Mouse (Mus musculus): ENCODE results near the gene Cdh1. TPM values are rescaled to one million over a fixed set of nuclear protein-coding genes. Genes with fewer than 3 reads are reported as not detected.

Gene Cdh1
- total and polyA plus RNA-seq, 3 experiments: 0.13 TPM; not detected in 2

DNA sequence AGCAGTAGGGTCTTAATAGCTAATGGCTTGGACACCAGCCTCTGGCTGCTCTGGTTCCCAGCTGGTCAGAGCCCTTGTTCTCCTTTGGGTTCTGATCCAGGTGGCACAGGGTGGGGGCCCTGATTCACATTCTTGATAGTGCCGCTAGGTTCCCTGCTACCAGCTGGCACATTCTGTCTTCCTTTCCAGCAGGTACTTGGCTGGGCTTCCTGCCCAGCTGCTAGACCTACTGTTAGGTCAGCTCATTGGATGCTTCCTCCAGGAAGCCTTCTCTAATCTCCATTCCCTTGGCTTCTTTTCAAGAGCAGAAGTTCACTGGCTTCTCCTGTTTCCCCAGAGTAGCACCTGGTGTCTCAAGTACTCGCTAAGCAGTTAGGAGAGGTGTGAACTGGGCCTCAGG lies 17.3 kb downstream of the Cdh1 start:
- dilution Hi-C loops (cut with MboI; ENCODE audit: extremely low pct_ligation_motif_present, extremely low pct_unique_long_range_greater_than_20kb, low sequenced_read_pairs) (no loop called here), in situ Hi-C loops (cut with MboI; ENCODE audit: low pct_ligation_motif_present, low pct_unique_long_range_greater_than_20kb, low sequenced_read_pairs) (no loop called here)
- Histone ChIP-seq H3K4me1 (ENCODE audit: control insufficient read depth in 1 of 2, insufficient read depth in 2 of 2) (no peaks in the 10 kb centered on the region), H3K4me3 (replicated peaks in 1 of 3; ENCODE audit: low read depth in 2 of 3, low read length in 2 of 3, poor library complexity in 1 of 3) (no peak overlapping the region), H3K27me3 (replicated peaks) (no peaks in the 10 kb centered on the region), H3K36me3 (replicated peaks in 1 of 2; ENCODE audit: control insufficient read depth in 1 of 2, insufficient read depth in 1 of 2, low read length in 1 of 2) (no peaks in the 10 kb centered on the region), H3K9ac (ENCODE audit: insufficient read depth, low read depth) (no peak overlapping the region), H3K27ac (ENCODE audit: insufficient read depth, low read depth) (no peak overlapping the region), H3K9me3 (replicated peaks; ENCODE audit: low read length) (no peaks in the 10 kb centered on the region), H3K79me2 (replicated peaks; ENCODE audit: control insufficient read depth, extremely low read depth, insufficient read depth, poor library complexity, severe bottlenecking) (no peaks in the 10 kb centered on the region), H3K4me2 (ENCODE audit: insufficient read depth, low read depth, poor library complexity, severe bottlenecking) (no peak overlapping the region)
- TF ChIP-seq MAX (IDR thresholded peaks at IDR 0.05; ENCODE audit: low read length) (no peak), SIN3A (IDR thresholded peaks at IDR 0.05; ENCODE audit: low read length) (no peak), JUN (IDR thresholded peaks at IDR 0.05; ENCODE audit: insufficient read depth, low read depth, low read length) (no peak), POLR2A (IDR thresholded peaks at IDR 0.05; ENCODE audit: low read depth, low read length) (no peak), ZMIZ1 (IDR thresholded peaks at IDR 0.05; ENCODE audit: low read depth, low read length) (no peak), JUND (conservative IDR thresholded peaks at IDR 0.05; ENCODE audit: low read depth, low read length) (no peak), MYC (IDR thresholded peaks at IDR 0.05; ENCODE audit: low read depth, low read length) (no peak), USF2 (conservative IDR thresholded peaks at IDR 0.05; ENCODE audit: low read depth, low read length) (no peak), TBP (conservative IDR thresholded peaks at IDR 0.05; ENCODE audit: low read depth, low read length) (no peak), ZNF384 (IDR thresholded peaks at IDR 0.05; ENCODE audit: low read depth, low read length) (no peak), E2F4 (IDR thresholded peaks at IDR 0.05; ENCODE audit: insufficient replicate concordance, low read depth, low read length) (no peak), POLR2AphosphoS2 (IDR thresholded peaks at IDR 0.05; ENCODE audit: low read depth, low read length) (no peak), MAZ (IDR thresholded peaks at IDR 0.05; ENCODE audit: low read depth, low read length) (no peak), RCOR1 (conservative IDR thresholded peaks at IDR 0.05; ENCODE audit: low read depth, low read length) (no peak), SMC3 (IDR thresholded peaks at IDR 0.05; ENCODE audit: low read depth, low read length) (no peak), TCF12 (IDR thresholded peaks at IDR 0.05; ENCODE audit: low read depth, low read length) (no peak), EP300 (IDR thresholded peaks at IDR 0.05; ENCODE audit: low read length) (no peak), MEF2A (IDR thresholded peaks at IDR 0.05; ENCODE audit: borderline replicate concordance, low read depth, low read length) (no peak), NRF1 (IDR thresholded peaks at IDR 0.05; ENCODE audit: low read depth, low read length) (no peak)
- DNase-seq (ENCODE audit: extremely low read depth): no peak

DNA sequence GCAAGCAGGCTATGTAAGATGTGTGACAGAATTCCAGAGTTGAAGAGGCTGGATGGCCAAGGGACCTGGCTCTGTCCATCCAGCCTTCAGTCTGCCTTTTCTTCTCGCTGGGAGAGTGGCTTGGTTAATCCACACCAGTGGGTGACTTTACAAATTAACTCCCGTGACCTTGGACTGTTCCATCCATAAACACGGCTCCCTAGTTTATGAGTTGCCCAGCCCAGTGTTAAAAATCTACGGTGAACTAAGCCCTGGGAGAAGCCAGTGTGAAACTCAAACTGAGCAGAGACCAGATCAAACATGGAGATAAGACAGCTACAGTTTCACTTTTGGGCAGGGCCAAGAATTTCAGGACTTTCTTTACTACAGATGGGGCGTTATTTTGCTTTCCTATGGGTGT lies 19.9 kb downstream of the Cdh1 start:
- in situ Hi-C loops (cut with MboI; ENCODE audit: low pct_ligation_motif_present, low pct_unique_long_range_greater_than_20kb, low sequenced_read_pairs): no loop called here

More for the DNA sequence above, 19.9 kb downstream of the Cdh1 start:
- no peaks in the 10 kb centered on the region for H3K36me3 ChIP-seq (replicated peaks in 1 of 2; ENCODE audit: control insufficient read depth in 1 of 2, insufficient read depth in 1 of 2, low read length in 1 of 2)
- H3K4me3 ChIP-seq (replicated peaks in 1 of 3; ENCODE audit: low read depth in 2 of 3, low read length in 2 of 3, poor library complexity in 1 of 3): no peak overlapping the region
- no peaks in the 10 kb centered on the region for H3K79me2 ChIP-seq (replicated peaks; ENCODE audit: control insufficient read depth, extremely low read depth, insufficient read depth, poor library complexity, severe bottlenecking)
- TF ChIP-seq MEF2A (IDR thresholded peaks at IDR 0.05; ENCODE audit: borderline replicate concordance, low read depth, low read length) (no peak), E2F4 (IDR thresholded peaks at IDR 0.05; ENCODE audit: insufficient replicate concordance, low read depth, low read length) (no peak), UBTF (IDR thresholded peaks at IDR 0.05; ENCODE audit: low read depth, low read length) (no peak), PAX5 (IDR thresholded peaks at IDR 0.05; ENCODE audit: low read length) (no peak), CHD1 (IDR thresholded peaks at IDR 0.05; ENCODE audit: low read depth, low read length) (no peak), MXI1 (IDR thresholded peaks at IDR 0.05; ENCODE audit: low read depth, low read length) (no peak), EP300 (IDR thresholded peaks at IDR 0.05; ENCODE audit: low read length) (no peak), MAZ (IDR thresholded peaks at IDR 0.05; ENCODE audit: low read depth, low read length) (no peak), ZC3H11A (IDR thresholded peaks at IDR 0.05; ENCODE audit: low read depth, low read length) (no peak), MAX (IDR thresholded peaks at IDR 0.05; ENCODE audit: low read length) (no peak), CTCF (conservative IDR thresholded peaks at IDR 0.05 in 1 of 2, IDR thresholded peaks at IDR 0.05 in 1 of 2; ENCODE audit: low read depth in 2 of 2, low read length in 2 of 2) (no peak), POLR2A (IDR thresholded peaks at IDR 0.05; ENCODE audit: low read depth, low read length) (no peak)
- no peaks in the 10 kb centered on the region for H3K27me3 ChIP-seq (replicated peaks)
- no peak overlapping the region for H3K27ac ChIP-seq (ENCODE audit: insufficient read depth, low read depth)
- H3K9ac ChIP-seq (ENCODE audit: insufficient read depth, low read depth): no peak overlapping the region
- no peak overlapping the region for H3K4me2 ChIP-seq (ENCODE audit: insufficient read depth, low read depth, poor library complexity, severe bottlenecking)
- no peaks in the 10 kb centered on the region for H3K9me3 ChIP-seq (replicated peaks; ENCODE audit: low read length)
- no peak for DNase-seq (ENCODE audit: extremely low read depth)
- H3K4me1 ChIP-seq (ENCODE audit: control insufficient read depth in 1 of 2, insufficient read depth in 2 of 2): no peaks in the 10 kb centered on the region
- dilution Hi-C loops (cut with MboI; ENCODE audit: extremely low pct_ligation_motif_present, extremely low pct_unique_long_range_greater_than_20kb, low sequenced_read_pairs): no loop called here
